Mouse (Mus musculus): ENCODE measurements around the gene Atg2a. TPM values are rescaled to one million over a fixed set of nuclear protein-coding genes. Genes with fewer than 3 reads are reported as not detected.
"Not testable (repeated sequence)": the region's sequence is repeated elsewhere in the genome, so short reads cannot be mapped to it uniquely, and the experiment has no call there.

Atg2a gene
- polyA plus RNA-seq, 1 experiment from 2014 or later = 10.3 TPM

- Histone ChIP-seq H3K4me2 (ENCODE audit: low read depth, low read length) (no peak overlapping the region), H3K9me3 (ENCODE audit: control insufficient read depth, low read length) (no peaks in the 10 kb centered on the region), H3K9ac (ENCODE audit: low read length) (no peak overlapping the region), H3K27me3 (ENCODE audit: control insufficient read depth, insufficient read depth, low read depth, low read length) (no peaks in the 10 kb centered on the region), H3K27ac (ENCODE audit: low read length) (peak overlapping the region; percentile 72), H3K4me3 (ENCODE audit: low read length) (no peak overlapping the region), H3K4me1 (replicated peaks; ENCODE audit: control insufficient read depth, insufficient read depth, low read length) (peaks cover 17% of the 10 kb centered on the region), H3K36me3 (ENCODE audit: control insufficient read depth, insufficient read depth, low read length) (peaks cover 10% of the 10 kb centered on the region)
- no peak for ATAC-seq (ENCODE audit: low read depth)
- WGBS = 83% methylated on average over 19 of the region's 19 CpGs
These were observed 45.2 kb downstream of the Atg2a start for GRCm38 (mm10) chr19:6286434-6287401.

- Histone ChIP-seq H3K27me3 (ENCODE audit: control insufficient read depth, insufficient read depth, low read depth, low read length) (no peaks in the 10 kb centered on the region), H3K9me3 (ENCODE audit: control insufficient read depth, low read length) (no peaks in the 10 kb centered on the region), H3K36me3 (ENCODE audit: control insufficient read depth, insufficient read depth, low read length) (no peaks in the 10 kb centered on the region), H3K4me3 (ENCODE audit: low read length) (no peak overlapping the region), H3K4me2 (ENCODE audit: low read depth, low read length) (no peak overlapping the region), H3K27ac (ENCODE audit: low read length) (peak overlapping the region; percentile 78), H3K9ac (ENCODE audit: low read length) (peak overlapping the region; percentile 21; the same call in 1 of the 2 replicates), H3K4me1 (replicated peaks; ENCODE audit: control insufficient read depth, insufficient read depth, low read length) (peaks cover 17% of the 10 kb centered on the region)
- peak; percentile 58 for ATAC-seq (ENCODE audit: low read depth)
- WGBS = 47% methylated on average over 13 of the region's 13 CpGs
These were observed 46.9 kb downstream of the Atg2a start for GRCm38 (mm10) chr19:6288236-6288894.

GRCm38 (mm10) chr19:6289696-6290238 lies 48.3 kb downstream of the Atg2a start:
- no peak overlapping the region for H3K27ac ChIP-seq (ENCODE audit: low read length)
- no peak overlapping the region for H3K4me3 ChIP-seq (ENCODE audit: low read length)
- no peak overlapping the region for H3K4me2 ChIP-seq (ENCODE audit: low read depth, low read length)
- no peak for ATAC-seq (ENCODE audit: low read depth)
- no peaks in the 10 kb centered on the region for H3K27me3 ChIP-seq (ENCODE audit: control insufficient read depth, insufficient read depth, low read depth, low read length)
- peaks cover 4% of the 10 kb centered on the region for H3K36me3 ChIP-seq (ENCODE audit: control insufficient read depth, insufficient read depth, low read length)
- H3K9ac ChIP-seq (ENCODE audit: low read length) = no peak overlapping the region
- no peaks in the 10 kb centered on the region for H3K9me3 ChIP-seq (ENCODE audit: control insufficient read depth, low read length)
- 87% methylated on average over 14 of the region's 14 CpGs for WGBS
- peaks cover 15% of the 10 kb centered on the region for H3K4me1 ChIP-seq (replicated peaks; ENCODE audit: control insufficient read depth, insufficient read depth, low read length)

- H3K27ac ChIP-seq (ENCODE audit: low read length) = not testable (repeated sequence)
These were observed 49.2 kb downstream of the Atg2a start for GRCm38 (mm10) chr19:6290720-6291116.

GRCm38 (mm10) chr19:6291117-6291781 lies 49.8 kb downstream of the Atg2a start:
- WGBS = 68% methylated on average over 10 of the region's 10 CpGs
- Histone ChIP-seq H3K9me3 (ENCODE audit: control insufficient read depth, low read length) (no peaks in the 10 kb centered on the region), H3K27me3 (ENCODE audit: control insufficient read depth, insufficient read depth, low read depth, low read length) (no peaks in the 10 kb centered on the region), H3K4me3 (ENCODE audit: low read length) (no peak overlapping the region), H3K9ac (ENCODE audit: low read length) (no peak overlapping the region), H3K36me3 (ENCODE audit: control insufficient read depth, insufficient read depth, low read length) (peaks cover 10% of the 10 kb centered on the region), H3K27ac (ENCODE audit: low read length) (peak overlapping the region; percentile 7; the same call in 1 of the 2 replicates), H3K4me2 (ENCODE audit: low read depth, low read length) (no peak overlapping the region), H3K4me1 (replicated peaks; ENCODE audit: control insufficient read depth, insufficient read depth, low read length) (peaks cover 8% of the 10 kb centered on the region)
- ATAC-seq (ENCODE audit: low read depth) = peak; percentile 39; the same call in 1 of the 2 replicates

More at GRCm38 (mm10) chr19:6290720-6291116, 49.2 kb downstream of the Atg2a start:
- H3K4me3 ChIP-seq (ENCODE audit: low read length); H3K9me3 ChIP-seq (ENCODE audit: control insufficient read depth, low read length); H3K4me2 ChIP-seq (ENCODE audit: low read depth, low read length); ATAC-seq (ENCODE audit: low read depth); H3K27me3 ChIP-seq (ENCODE audit: control insufficient read depth, insufficient read depth, low read depth, low read length); H3K9ac ChIP-seq (ENCODE audit: low read length): not testable (repeated sequence)
- 94% methylated on average over 5 of the region's 6 CpGs for WGBS
- H3K36me3 ChIP-seq (ENCODE audit: control insufficient read depth, insufficient read depth, low read length) = peaks cover 10% of the 10 kb centered on the region
- H3K4me1 ChIP-seq (replicated peaks; ENCODE audit: control insufficient read depth, insufficient read depth, low read length) = peaks cover 10% of the 10 kb centered on the region

- no peak for ATAC-seq (ENCODE audit: low read depth)
- Histone ChIP-seq H3K4me1 (replicated peaks; ENCODE audit: control insufficient read depth, insufficient read depth, low read length) (no peaks in the 10 kb centered on the region; the same call in 1 of the 2 replicates), H3K9ac (ENCODE audit: low read length) (no peak overlapping the region), H3K27me3 (ENCODE audit: control insufficient read depth, insufficient read depth, low read depth, low read length) (no peaks in the 10 kb centered on the region), H3K4me3 (ENCODE audit: low read length) (no peak overlapping the region), H3K36me3 (ENCODE audit: control insufficient read depth, insufficient read depth, low read length) (peaks cover 10% of the 10 kb centered on the region), H3K4me2 (ENCODE audit: low read depth, low read length) (no peak overlapping the region), H3K9me3 (ENCODE audit: control insufficient read depth, low read length) (no peaks in the 10 kb centered on the region), H3K27ac (ENCODE audit: low read length) (no peak overlapping the region)
- 83% methylated on average over 5 of the region's 5 CpGs for WGBS
These were observed 50.8 kb downstream of the Atg2a start for GRCm38 (mm10) chr19:6292262-6292661.

GRCm38 (mm10) chr19:6294301-6294700 lies 52.8 kb downstream of the Atg2a start:
- Histone ChIP-seq H3K27ac (ENCODE audit: low read length) (no peak overlapping the region), H3K27me3 (ENCODE audit: control insufficient read depth, insufficient read depth, low read depth, low read length) (no peaks in the 10 kb centered on the region), H3K4me1 (replicated peaks; ENCODE audit: control insufficient read depth, insufficient read depth, low read length) (peaks cover 1% of the 10 kb centered on the region; the same call in 1 of the 2 replicates), H3K4me3 (ENCODE audit: low read length) (no peak overlapping the region), H3K36me3 (ENCODE audit: control insufficient read depth, insufficient read depth, low read length) (peaks cover 24% of the 10 kb centered on the region), H3K9ac (ENCODE audit: low read length) (no peak overlapping the region), H3K4me2 (ENCODE audit: low read depth, low read length) (no peak overlapping the region), H3K9me3 (ENCODE audit: control insufficient read depth, low read length) (no peaks in the 10 kb centered on the region)
- no peak for ATAC-seq (ENCODE audit: low read depth)
- 89% methylated on average over 17 of the region's 17 CpGs for WGBS

GRCm38 (mm10) chr19:6296551-6297210 lies 55.2 kb downstream of the Atg2a start:
- no peaks in the 10 kb centered on the region for H3K27me3 ChIP-seq (ENCODE audit: control insufficient read depth, insufficient read depth, low read depth, low read length)
- 87% methylated on average over 5 of the region's 5 CpGs for WGBS
- H3K27ac ChIP-seq (ENCODE audit: low read length) = no peak overlapping the region
- H3K4me2 ChIP-seq (ENCODE audit: low read depth, low read length) = no peak overlapping the region
- H3K4me1 ChIP-seq (replicated peaks; ENCODE audit: control insufficient read depth, insufficient read depth, low read length) = peaks cover 7% of the 10 kb centered on the region; the same call in 1 of the 2 replicates
- H3K9ac ChIP-seq (ENCODE audit: low read length) = no peak overlapping the region
- no peak for ATAC-seq (ENCODE audit: low read depth)
- H3K9me3 ChIP-seq (ENCODE audit: control insufficient read depth, low read length) = no peaks in the 10 kb centered on the region
- H3K4me3 ChIP-seq (ENCODE audit: low read length) = no peak overlapping the region
- peaks cover 24% of the 10 kb centered on the region for H3K36me3 ChIP-seq (ENCODE audit: control insufficient read depth, insufficient read depth, low read length)

Data from lung, embryonic 16.5 days (tissue).